Mouse (Mus musculus): Measurements from ENCODE around the gene Gm14391. TPM values are rescaled to one million over a fixed set of nuclear protein-coding genes. Genes with fewer than 3 reads are reported as not detected.
"Not testable (repeated sequence)": the region's sequence is repeated elsewhere in the genome, so short reads cannot be mapped to it uniquely, and the experiment has no call there.

The Gm14391 gene
- polyA plus RNA-seq, 1 experiment from 2014 or later: 4.0 TPM

DNA sequence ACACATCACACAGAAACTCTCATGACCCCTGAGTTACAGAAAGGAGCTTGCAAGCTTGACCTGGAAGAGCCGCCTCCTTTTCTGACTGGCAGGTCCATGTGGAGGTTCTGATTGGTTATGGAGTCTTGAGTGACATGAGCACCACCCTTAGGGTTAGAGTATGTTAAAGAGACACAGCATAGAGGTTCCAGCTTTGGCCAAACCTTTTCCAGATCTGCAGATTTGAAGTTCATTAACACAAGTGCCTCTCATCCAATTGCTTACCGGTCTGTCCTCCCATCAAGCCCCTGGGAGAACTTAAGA, 64.8 kb downstream of the Gm14391 start, which contains the start of gene Gm14399:
TSS of gene Gm14399 (minus strand) at position 20 of the 303 bp plus-strand sequence.
- H3K4me1 ChIP-seq; H3K27me3 ChIP-seq (replicated peaks); H3K27ac ChIP-seq (replicated peaks); H3K9me3 ChIP-seq; ATAC-seq (ENCODE audit: extremely low read depth, insufficient number of reproducible peaks, low FRiP score, low TSS enrichment); H3K36me3 ChIP-seq: not testable (repeated sequence)
- Histone ChIP-seq H3K9ac (peak within 1 kb of the TSS; percentile 79), H3K4me3 (peak within 1 kb of the TSS; percentile 58), H3K4me2 (peak within 1 kb of the TSS; percentile 60)
- WGBS: 7% methylated on average over 1 of the region's 2 CpGs

- H3K4me1 ChIP-seq; ATAC-seq (ENCODE audit: extremely low read depth, insufficient number of reproducible peaks, low FRiP score, low TSS enrichment); H3K27ac ChIP-seq (replicated peaks); H3K9me3 ChIP-seq; H3K27me3 ChIP-seq (replicated peaks); H3K36me3 ChIP-seq: not testable (repeated sequence)
- peak overlapping the region; percentile 79 for H3K9ac ChIP-seq
- H3K4me3 ChIP-seq: peak overlapping the region; percentile 58
- H3K4me2 ChIP-seq: peak overlapping the region; percentile 60
- WGBS: 3% methylated on average over 25 of the region's 25 CpGs
Measured at GRCm38 (mm10) chr2:175141118-175141992, 65.4 kb downstream of the Gm14391 start.

Other genes starting within 250 kb of the Gm14391 start
- gene Gm14444, start 196.7 kb downstream of the Gm14391 start, polyA plus RNA-seq (2015; fragmentation: Nextera tagmentation; extraction: Ambion mirVana): not detected in 2 replicates
- gene Gm14393, start 139.1 kb downstream of the Gm14391 start, polyA plus RNA-seq (2015; fragmentation: Nextera tagmentation; extraction: Ambion mirVana): 0.78 and 0.87 TPM in 2 replicates
- gene Gm14399, start 64.9 kb downstream of the Gm14391 start, polyA plus RNA-seq (2015; fragmentation: Nextera tagmentation; extraction: Ambion mirVana): 3.9 and 7.2 TPM in 2 replicates
- 0.37 and 0.53 TPM in 2 replicates for gene Gm14443, start 31.0 kb downstream of the Gm14391 start, polyA plus RNA-seq (2015; fragmentation: Nextera tagmentation; extraction: Ambion mirVana)
- not detected in 2 replicates for gene Gm14440, start 68.2 kb upstream of the Gm14391 start, polyA plus RNA-seq (2015; fragmentation: Nextera tagmentation; extraction: Ambion mirVana)
- gene Gm4631, start 131.3 kb upstream of the Gm14391 start, polyA plus RNA-seq (2015; fragmentation: Nextera tagmentation; extraction: Ambion mirVana): 8.8 and 9.5 TPM in 2 replicates
- gene Zfp968, start 165.5 kb upstream of the Gm14391 start, polyA plus RNA-seq (2015; fragmentation: Nextera tagmentation; extraction: Ambion mirVana): 4.0 and 5.2 TPM in 2 replicates
- gene Gm4724, start 228.9 kb upstream of the Gm14391 start, polyA plus RNA-seq (2015; fragmentation: Nextera tagmentation; extraction: Ambion mirVana): 5.2 and 7.6 TPM in 2 replicates